ENCODE assay signal across 8 mouse cellular contexts in the genomic region with DNA sequence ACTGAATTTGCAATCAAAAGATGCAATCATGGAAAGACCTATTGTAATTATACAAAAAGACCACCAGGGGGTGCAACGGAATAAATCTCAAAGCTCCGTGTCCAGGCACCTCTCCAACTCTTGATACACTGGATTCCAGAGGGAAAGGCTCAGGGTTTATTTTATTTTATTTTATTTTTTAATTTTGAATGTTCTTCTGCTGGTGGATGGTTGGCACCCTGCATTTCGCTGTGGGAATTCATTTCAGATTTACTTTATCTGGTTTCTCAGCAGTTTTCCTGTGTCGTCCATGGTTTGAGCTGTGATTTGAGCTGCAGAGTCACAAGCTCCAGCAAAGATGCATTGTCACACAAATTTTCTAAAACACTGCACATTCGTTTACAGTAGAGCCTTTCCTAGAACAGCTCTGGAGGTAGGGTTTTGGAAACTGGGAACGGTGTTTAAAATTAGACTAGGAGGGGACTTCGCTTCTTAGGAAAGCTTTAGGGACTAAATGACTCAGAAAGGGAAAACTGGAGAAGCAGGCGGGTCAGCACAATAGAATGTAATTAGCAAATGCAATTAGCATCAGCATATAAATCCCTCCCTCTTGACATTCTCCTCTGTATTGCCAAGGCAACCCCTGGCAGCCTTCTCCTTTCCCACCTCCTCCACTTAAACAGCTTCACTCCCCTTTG. TPM values are rescaled to one million over a fixed set of nuclear protein-coding genes. Genes with fewer than 3 reads are reported as not detected.
DNase-seq lines count a peak whose midpoint lies in the region; ATAC-seq and TF ChIP-seq lines count a peak whose summit lies in the region.

No protein-coding gene starts in this region.

- DNase-seq in liver, postnatal 0 days: no peak
- peak; percentile 85 for DNase-seq in embryo, embryonic 10.5 days (ENCODE audit: low spot score)
- DNase-seq in layer of hippocampus, adult 11-12 months (ENCODE audit: low spot score): peak; percentile 26
- DNase-seq in mesoderm, embryonic 11.5 days (ENCODE audit: low read depth, low spot score): peak; percentile 68
- DNase-seq in thymus, postnatal 10 days (ENCODE audit: low spot score in 2 of 2): no peak

- no peaks in the 10 kb centered on the region for H3K36me3 ChIP-seq in liver, postnatal 0 days (replicated peaks; ENCODE audit: insufficient read depth, low read length)
- H3K36me3 ChIP-seq in liver, embryonic 12.5 days: no peaks in the 10 kb centered on the region
- no peaks in the 10 kb centered on the region for H3K36me3 ChIP-seq in heart, embryonic 15.5 days
- H3K36me3 ChIP-seq in stomach, embryonic 15.5 days: no peaks in the 10 kb centered on the region

- H3K4me3 ChIP-seq in liver, postnatal 0 days (ENCODE audit: low read depth, low read length): no peak overlapping the region
- H3K4me3 ChIP-seq in liver, embryonic 12.5 days: no peak overlapping the region
- H3K4me3 ChIP-seq in heart, embryonic 15.5 days: 0 out of 2 replicates have a peak overlapping the region, but pooled peaks have one; percentile 9
- H3K4me3 ChIP-seq in stomach, embryonic 15.5 days (replicated peaks): 0 out of 2 replicates have a peak overlapping the region, but pooled peaks have one; percentile 8

- no peaks in the 10 kb centered on the region for H3K4me1 ChIP-seq in liver, postnatal 0 days (ENCODE audit: insufficient read depth)
- no peaks in the 10 kb centered on the region for H3K4me1 ChIP-seq in liver, embryonic 12.5 days
- H3K4me1 ChIP-seq in heart, embryonic 15.5 days (replicated peaks): peaks cover 4% of the 10 kb centered on the region
- H3K4me1 ChIP-seq in stomach, embryonic 15.5 days: no peaks in the 10 kb centered on the region

- 16% methylated on average over 8 of the region's 8 CpGs for WGBS in liver, postnatal 0 days (ENCODE audit: insufficient replicate concordance)
- 17% methylated on average over 8 of the region's 8 CpGs for WGBS in liver, embryonic 12.5 days (ENCODE audit: insufficient replicate concordance)
- WGBS in heart, embryonic 15.5 days: 13% methylated on average over 8 of the region's 8 CpGs
- WGBS in stomach, embryonic 15.5 days: 19% methylated on average over 8 of the region's 8 CpGs

- no peaks in the 10 kb centered on the region for H3K27me3 ChIP-seq in liver, postnatal 0 days (ENCODE audit: insufficient read depth, low read length)
- no peaks in the 10 kb centered on the region for H3K27me3 ChIP-seq in liver, embryonic 12.5 days (replicated peaks)
- no peaks in the 10 kb centered on the region for H3K27me3 ChIP-seq in heart, embryonic 15.5 days
- no peaks in the 10 kb centered on the region for H3K27me3 ChIP-seq in stomach, embryonic 15.5 days (replicated peaks)

- TF ChIP-seq EP300 in liver, postnatal 0 days (IDR thresholded peaks at IDR 0.05; ENCODE audit: low read depth): no peak

- H3K9ac ChIP-seq in liver, postnatal 0 days (replicated peaks): no peak overlapping the region
- H3K9ac ChIP-seq in liver, embryonic 12.5 days: no peak overlapping the region
- H3K9ac ChIP-seq in heart, embryonic 15.5 days: no peak overlapping the region
- no peak overlapping the region for H3K9ac ChIP-seq in stomach, embryonic 15.5 days

- no peaks in the 10 kb centered on the region for H3K9me3 ChIP-seq in liver, postnatal 0 days (ENCODE audit: low read length)
- no peaks in the 10 kb centered on the region for H3K9me3 ChIP-seq in liver, embryonic 12.5 days (replicated peaks)
- H3K9me3 ChIP-seq in heart, embryonic 15.5 days (replicated peaks): no peaks in the 10 kb centered on the region
- no peaks in the 10 kb centered on the region for H3K9me3 ChIP-seq in stomach, embryonic 15.5 days

- TF ChIP-seq CTCF in liver, postnatal 0 days (IDR thresholded peaks at IDR 0.05; ENCODE audit: low read depth): peak; percentile 48

- no peak overlapping the region for H3K27ac ChIP-seq in liver, postnatal 0 days (ENCODE audit: low read depth)
- H3K27ac ChIP-seq in liver, embryonic 12.5 days: no peak overlapping the region
- H3K27ac ChIP-seq in heart, embryonic 15.5 days: no peak overlapping the region
- H3K27ac ChIP-seq in stomach, embryonic 15.5 days: no peak overlapping the region

- H3K4me2 ChIP-seq in liver, postnatal 0 days (ENCODE audit: low read depth, low read length): no peak overlapping the region
- no peak overlapping the region for H3K4me2 ChIP-seq in liver, embryonic 12.5 days
- peak overlapping the region; percentile 40 for H3K4me2 ChIP-seq in heart, embryonic 15.5 days
- H3K4me2 ChIP-seq in stomach, embryonic 15.5 days: peak overlapping the region; percentile 41; the same call in 1 of the 2 replicates

- ATAC-seq in liver, postnatal 0 days: no peak
- ATAC-seq in liver, embryonic 12.5 days: no peak
- ATAC-seq in heart, embryonic 15.5 days (replicated peaks; ENCODE audit: insufficient number of reproducible peaks, insufficient read depth, low FRiP score, low read depth): no peak
- no peak for ATAC-seq in stomach, embryonic 15.5 days (ENCODE audit: insufficient read depth, low FRiP score, low read depth)

RNA-seq across cellular contexts. Expression of a gene that starts 43.7 kb away (rescaled TPM):
- polyA plus RNA-seq in liver, postnatal 0 days (2015; fragmentation: Nextera tagmentation; extraction: Ambion mirVana): not detected in 2 replicates
- 0.07 TPM in 1 of 2 replicates, not detected in the other for polyA plus RNA-seq in liver, embryonic 12.5 days (2016; fragmentation: Nextera tagmentation; extraction: Ambion mirVana)
- polyA plus RNA-seq in heart, embryonic 15.5 days (2015; fragmentation: Nextera tagmentation; extraction: Ambion mirVana): 0.71 and 0.77 TPM in 2 replicates
- polyA plus RNA-seq in stomach, embryonic 15.5 days (2015; fragmentation: Nextera tagmentation; extraction: Ambion mirVana): 1.3 and 1.5 TPM in 2 replicates

Comparison
In these comparisons a context has a peak if more than half of its experiments do, and no peak if none do; other contexts are left out.
1. DNase-seq: peak in embryo, embryonic 10.5 days (single experiment), layer of hippocampus, adult 11-12 months (single experiment) and mesoderm, embryonic 11.5 days (single experiment); none in liver, postnatal 0 days (single experiment) and thymus, postnatal 10 days (0 of 2).
2. H3K4me2 ChIP-seq: peak in heart, embryonic 15.5 days (single experiment) and stomach, embryonic 15.5 days (single experiment); none in liver, postnatal 0 days (single experiment) and liver, embryonic 12.5 days (single experiment).
3. H3K4me3 ChIP-seq: peak in heart, embryonic 15.5 days (single experiment) and stomach, embryonic 15.5 days (single experiment); none in liver, postnatal 0 days (single experiment) and liver, embryonic 12.5 days (single experiment).